Mouse (Mus musculus) neural tube, embryonic 12.5 days (tissue): ENCODE results near the gene Alkbh5. TPM values are rescaled to one million over a fixed set of nuclear protein-coding genes. Genes with fewer than 3 reads are reported as not detected.
"Not testable (repeated sequence)": the region's sequence is repeated elsewhere in the genome, so short reads cannot be mapped to it uniquely, and the experiment has no call there.

ENCODE experiments used
- ATAC-seq: fragments of 200-750 bp; cut with Nextera tagmentation; 2 replicates; pipeline ENCODE4 v1.8.0; 2017; ENCODE audit warnings: low read depth, mild to moderate bottlenecking, moderate TSS enrichment, moderate library complexity; ENCODE audit not compliant: low FRiP score
- H3K27ac ChIP-seq: fragments of 300-500 bp; sonication (generic); 2 replicates; pipeline ENCODE4 v1.5.1; 2016
- H3K27me3 ChIP-seq: fragments of 300-500 bp; sonication (generic); replicated peaks from 2 replicates; pipeline ENCODE4 v1.6.1; 2016; ENCODE audit warnings: mild to moderate bottlenecking
- H3K36me3 ChIP-seq: fragments of 300-500 bp; sonication (generic); 2 replicates; pipeline ENCODE4 v1.6.1; 2016; ENCODE audit warnings: mild to moderate bottlenecking
- H3K4me1 ChIP-seq: fragments of 300-500 bp; sonication (generic); 2 replicates; pipeline ENCODE4 v1.6.1; 2016
- H3K4me2 ChIP-seq: fragments of 300-500 bp; sonication (generic); replicated peaks from 2 replicates; pipeline ENCODE4 v1.6.1; 2016; ENCODE audit warnings: mild to moderate bottlenecking
- H3K4me3 ChIP-seq: fragments of 300-500 bp; sonication (generic); 2 replicates; pipeline ENCODE4 v1.5.1; 2016
- H3K9ac ChIP-seq: fragments of 300-500 bp; sonication (generic); 2 replicates; pipeline ENCODE4 v1.6.1; 2016; ENCODE audit warnings: mild to moderate bottlenecking
- H3K9me3 ChIP-seq: fragments of 300-500 bp; sonication (generic); 2 replicates; pipeline ENCODE4 v1.6.1; 2016; ENCODE audit warnings: mild to moderate bottlenecking
- WGBS: fragments of 180-500 bp; shearing (Covaris S2); methylation state at CpG from one replicate; pipeline ENCODE4 v1.1.7; 2016; 5-methylcytosine and 5-hydroxymethylcytosine counted together
- polyA plus RNA-seq: library from polyadenylated mRNA; unstranded; fragments of >200 nt; fragmentation: Nextera tagmentation; extraction: Ambion mirVana; gene quantifications from 2 replicates; pipeline ENCODE4 v1.2.1, GENCODE M21; 2016

The Alkbh5 gene
- polyA plus RNA-seq, 1 experiment from 2014 or later = 28.5 TPM

DNA sequence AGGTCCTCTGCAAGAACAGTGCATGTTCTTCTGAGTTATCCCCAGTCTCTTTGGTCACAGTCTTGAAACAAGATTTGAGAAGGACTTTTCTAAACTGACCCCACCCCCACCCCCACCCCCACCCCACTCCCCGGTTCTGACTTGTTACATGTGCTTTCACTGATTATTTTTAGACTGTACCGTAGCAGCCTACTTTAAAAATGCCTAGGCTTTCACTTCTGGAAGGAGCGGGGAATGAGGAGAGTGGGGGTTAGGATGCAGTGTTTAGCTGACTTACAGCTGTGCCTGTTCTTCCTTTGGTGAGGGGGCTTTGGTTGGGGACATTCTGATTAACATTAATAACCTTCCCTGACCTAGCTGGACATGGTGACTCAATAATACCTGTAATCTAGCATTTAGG, 11.9 kb downstream of the Alkbh5 start:
- peaks cover 10% of the 10 kb centered on the region for H3K4me1 ChIP-seq
- H3K9ac ChIP-seq = no peak overlapping the region
- no peak overlapping the region for H3K4me2 ChIP-seq
- H3K27ac ChIP-seq = no peak overlapping the region
- no peaks in the 10 kb centered on the region for H3K27me3 ChIP-seq
- no peak for ATAC-seq
- WGBS = 90% methylated on average over 3 of the region's 3 CpGs
- H3K9me3 ChIP-seq = no peaks in the 10 kb centered on the region
- no peak overlapping the region for H3K4me3 ChIP-seq
- peaks cover 61% of the 10 kb centered on the region for H3K36me3 ChIP-seq

GRCm38 (mm10) chr11:60553091-60553490, 16.9 kb downstream of the Alkbh5 start:
- H3K9me3 ChIP-seq = no peaks in the 10 kb centered on the region
- peaks cover 88% of the 10 kb centered on the region for H3K36me3 ChIP-seq
- H3K9ac ChIP-seq = no peak overlapping the region
- no peak overlapping the region for H3K27ac ChIP-seq
- no peak overlapping the region for H3K4me3 ChIP-seq
- H3K27me3 ChIP-seq = no peaks in the 10 kb centered on the region
- ATAC-seq = no peak
- no peak overlapping the region for H3K4me2 ChIP-seq
- no peaks in the 10 kb centered on the region for H3K4me1 ChIP-seq

GRCm38 (mm10) chr11:60557675-60558074, 21.5 kb downstream of the Alkbh5 start:
- no peaks in the 10 kb centered on the region for H3K27me3 ChIP-seq
- no peaks in the 10 kb centered on the region for H3K9me3 ChIP-seq
- no peak overlapping the region for H3K4me2 ChIP-seq
- no peak overlapping the region for H3K9ac ChIP-seq
- H3K4me1 ChIP-seq = no peaks in the 10 kb centered on the region
- WGBS = 83% methylated on average over 3 of the region's 3 CpGs
- H3K36me3 ChIP-seq = peaks cover 45% of the 10 kb centered on the region
- no peak overlapping the region for H3K4me3 ChIP-seq
- H3K27ac ChIP-seq = no peak overlapping the region
- ATAC-seq = no peak

- no peak for ATAC-seq
- H3K4me2 ChIP-seq = no peak overlapping the region
- WGBS = 8% methylated on average over 3 of the region's 3 CpGs
- no peak overlapping the region for H3K4me3 ChIP-seq
- no peaks in the 10 kb centered on the region for H3K9me3 ChIP-seq
- no peak overlapping the region for H3K9ac ChIP-seq
- no peaks in the 10 kb centered on the region for H3K4me1 ChIP-seq
- no peaks in the 10 kb centered on the region for H3K27me3 ChIP-seq
- no peak overlapping the region for H3K27ac ChIP-seq
- H3K36me3 ChIP-seq = peaks cover 29% of the 10 kb centered on the region
These were observed 23.2 kb downstream of the Alkbh5 start for GRCm38 (mm10) chr11:60559342-60559741.

DNA sequence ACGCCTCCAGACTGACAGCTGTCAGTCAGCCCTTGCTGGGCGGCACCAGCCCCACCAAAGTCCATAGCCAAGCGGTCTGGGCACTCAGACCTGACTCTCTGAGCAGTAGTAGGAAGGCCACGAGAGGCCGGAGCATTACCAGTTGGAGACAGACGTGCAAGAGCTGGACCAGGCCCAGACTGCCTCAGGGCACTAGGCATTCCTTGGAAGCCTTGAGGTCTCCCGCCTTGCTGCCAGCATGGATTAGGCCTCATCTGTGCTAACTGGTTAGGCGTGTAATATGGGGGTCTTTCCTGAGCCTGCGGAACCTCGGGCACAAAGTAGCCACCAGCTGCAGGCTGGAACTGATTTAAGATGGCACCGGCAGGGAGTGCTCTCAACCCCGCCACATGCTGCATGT, 37.8 kb downstream of the Alkbh5 start:
- H3K27me3 ChIP-seq, ATAC-seq, H3K4me2 ChIP-seq, H3K36me3 ChIP-seq, H3K9me3 ChIP-seq, H3K4me1 ChIP-seq, H3K4me3 ChIP-seq, H3K9ac ChIP-seq, H3K27ac ChIP-seq: not testable (repeated sequence)
- WGBS = 81% methylated on average over 11 of the region's 12 CpGs

Other genes with a start within 250 kb of the Alkbh5 start
- 43.3 and 46.7 TPM in 2 replicates for gene Tom1l2, start 183.5 kb upstream of the Alkbh5 start, polyA plus RNA-seq
- 1.9 and 2.6 TPM in 2 replicates for gene Drc3, start 183.1 kb upstream of the Alkbh5 start, polyA plus RNA-seq
- 24.4 and 25.5 TPM in 2 replicates for gene Gid4, start 119.2 kb upstream of the Alkbh5 start, polyA plus RNA-seq
- 36.5 and 39.9 TPM in 2 replicates for gene Atpaf2, start 117.9 kb upstream of the Alkbh5 start, polyA plus RNA-seq
- gene Drg2, start 81.8 kb upstream of the Alkbh5 start, polyA plus RNA-seq = 103 TPM in 2 replicates
- 0.05 and 0.13 TPM in 2 replicates for gene Myo15, start 67.0 kb upstream of the Alkbh5 start, polyA plus RNA-seq
- 99.8 and 101 TPM in 2 replicates for gene Llgl1, start 163.3 kb downstream of the Alkbh5 start, polyA plus RNA-seq
- gene Flii, start 190.9 kb downstream of the Alkbh5 start, polyA plus RNA-seq = 71.4 and 72.8 TPM in 2 replicates
- 17.5 and 19.5 TPM in 2 replicates for gene Mief2, start 192.0 kb downstream of the Alkbh5 start, polyA plus RNA-seq
- gene Top3a, start 241.0 kb downstream of the Alkbh5 start, polyA plus RNA-seq = 14.0 and 15.9 TPM in 2 replicates
- 7.6 and 8.6 TPM in 2 replicates for gene Smcr8, start 241.1 kb downstream of the Alkbh5 start, polyA plus RNA-seq